Mouse (Mus musculus) heart, embryonic 16.5 days (tissue): ENCODE measurements around the gene Odaph. TPM values are rescaled to one million over a fixed set of nuclear protein-coding genes. Genes with fewer than 3 reads are reported as not detected.
A peak's percentile ranks its signal among the peaks of the same experiment; 100 is the strongest.
"Not testable (repeated sequence)": the region's sequence is repeated elsewhere in the genome, so short reads cannot be mapped to it uniquely, and the experiment has no call there.

Source experiments
- ATAC-seq: fragments of 200-750 bp; cut with Nextera tagmentation; replicated peaks from 2 replicates; pipeline ENCODE4 v1.8.0; 2017; ENCODE audit warnings: moderate number of reproducible peaks; ENCODE audit not compliant: insufficient read depth, low FRiP score; ENCODE audit errors: extremely low read depth
- H3K27ac ChIP-seq: fragments of 300-500 bp; sonication (generic); 2 replicates; pipeline ENCODE4 v1.5.1; 2014; ENCODE audit warnings: mild to moderate bottlenecking, low read length, control low read depth, moderate library complexity
- H3K27me3 ChIP-seq: fragments of 300-500 bp; sonication (generic); 2 replicates; pipeline ENCODE4 v1.6.1; 2014; ENCODE audit warnings: low read length, mixed read lengths; ENCODE audit not compliant: control insufficient read depth, insufficient read depth
- H3K36me3 ChIP-seq: fragments of 300-500 bp; sonication (generic); 2 replicates; pipeline ENCODE4 v1.6.1; 2014; ENCODE audit not compliant: control insufficient read depth, insufficient read depth
- H3K4me1 ChIP-seq: fragments of 300-500 bp; sonication (generic); 2 replicates; pipeline ENCODE4 v1.6.1; 2014; ENCODE audit warnings: low read length, mixed read lengths; ENCODE audit not compliant: control insufficient read depth, insufficient read depth
- H3K4me2 ChIP-seq: fragments of 300-500 bp; sonication (generic); 2 replicates; pipeline ENCODE4 v1.6.1; 2014; ENCODE audit warnings: low read depth, mild to moderate bottlenecking, control low read depth, low read length
- H3K4me3 ChIP-seq: fragments of 300-500 bp; sonication (generic); 2 replicates; pipeline ENCODE4 v1.5.1; 2014; ENCODE audit warnings: mild to moderate bottlenecking, control low read depth, low read length
- H3K9ac ChIP-seq: fragments of 300-500 bp; sonication (generic); 2 replicates; pipeline ENCODE4 v1.6.1; 2014; ENCODE audit warnings: low read length, control low read depth
- H3K9me3 ChIP-seq: fragments of 300-500 bp; sonication (generic); replicated peaks from 2 replicates; pipeline ENCODE4 v1.6.1; 2016; ENCODE audit warnings: low read length; ENCODE audit not compliant: control insufficient read depth
- WGBS: fragments of 180-500 bp; shearing (Covaris S2); extraction: QIAGEN DNeasy Blood & Tissue Kit; methylation state at CpG from one replicate; pipeline ENCODE4 v1.1.7; 2014; 5-methylcytosine and 5-hydroxymethylcytosine counted together
- polyA plus RNA-seq: library from polyadenylated mRNA; unstranded; fragments of >200 nt; fragmentation: Nextera tagmentation; extraction: Ambion mirVana; gene quantifications from 2 replicates; pipeline ENCODE4 v1.2.1, GENCODE M21; 2015

Odaph gene
- not detected in 2 replicates for polyA plus RNA-seq

DNA sequence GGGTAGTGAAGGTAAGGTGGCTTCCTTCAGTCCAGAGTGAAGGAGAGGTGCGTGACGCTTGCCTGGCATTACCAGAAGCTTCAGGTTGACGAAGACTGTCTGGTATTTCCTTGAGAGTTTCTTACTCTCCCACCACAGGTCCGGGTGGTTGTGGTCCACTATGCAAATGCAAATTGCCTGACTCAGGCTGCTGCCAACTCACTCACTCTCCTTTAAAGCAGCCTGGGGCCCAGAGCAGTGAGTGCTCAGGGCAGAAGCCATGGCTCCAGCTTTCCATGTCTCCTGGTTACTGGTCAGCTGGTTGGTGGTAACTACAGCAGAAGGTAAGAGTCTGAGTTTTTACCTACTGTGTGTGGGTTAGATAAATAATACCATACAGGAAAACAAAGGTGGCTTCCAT lies at the start of gene Odaph:
TSS of gene Odaph (plus strand) at position 240 of the 400 bp plus-strand sequence.
- 61% methylated on average over 4 of the region's 4 CpGs for WGBS
- no peak for ATAC-seq
- Histone ChIP-seq H3K36me3 (no peaks in the 10 kb centered on the region), H3K4me2 (no peak within 1 kb of the TSS), H3K9ac (no peak within 1 kb of the TSS), H3K27ac (no peak within 1 kb of the TSS), H3K27me3 (no peaks in the 10 kb centered on the region), H3K4me1 (no peaks in the 10 kb centered on the region), H3K9me3 (no peaks in the 10 kb centered on the region), H3K4me3 (no peak within 1 kb of the TSS)

DNA sequence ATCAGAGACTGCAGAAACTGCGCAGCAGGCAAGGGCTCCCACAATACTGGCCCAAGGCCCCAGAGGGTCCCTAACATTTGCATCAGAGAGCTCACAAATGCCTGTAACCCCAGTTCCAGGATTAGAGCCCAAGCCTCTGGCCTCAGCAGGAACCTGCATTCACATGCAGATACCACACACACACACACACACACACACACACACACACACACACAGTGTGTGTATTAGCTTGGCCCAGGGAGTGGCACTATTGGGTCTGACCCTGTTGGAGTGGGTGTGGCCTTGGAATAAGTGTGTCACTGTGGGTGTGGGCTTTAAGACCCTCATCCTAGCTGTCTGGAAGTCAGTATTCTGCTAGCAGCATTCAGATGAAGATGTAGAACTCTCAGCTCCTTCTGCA lies 41.7 kb upstream of the Odaph start:
- H3K27me3 ChIP-seq, H3K9ac ChIP-seq, H3K27ac ChIP-seq, H3K4me1 ChIP-seq, ATAC-seq, H3K4me2 ChIP-seq, H3K9me3 ChIP-seq, H3K4me3 ChIP-seq: not testable (repeated sequence)
- H3K36me3 ChIP-seq = peaks cover 22% of the 10 kb centered on the region
- WGBS = 90% methylated on average over 1 of the region's 1 CpGs

DNA sequence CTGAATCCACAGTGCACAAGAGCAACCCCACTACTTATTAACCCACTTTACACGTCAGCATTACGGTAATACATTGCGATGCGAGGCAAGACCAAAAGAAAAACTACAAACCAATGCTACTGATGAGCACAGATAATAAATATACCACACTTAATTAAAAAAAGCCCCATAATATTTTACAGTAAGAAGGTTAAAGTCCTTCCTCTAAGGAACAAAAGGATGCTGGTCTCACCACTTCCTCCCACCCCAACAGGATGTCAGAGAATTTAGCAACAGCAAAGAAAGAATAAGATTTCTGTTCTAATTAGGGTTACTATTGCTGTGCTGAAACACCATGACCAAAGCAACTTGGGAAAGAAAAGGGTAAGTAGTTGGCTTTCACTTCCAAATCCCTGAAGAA lies 40.3 kb upstream of the Odaph start:
- Histone ChIP-seq H3K27ac (no peak overlapping the region), H3K9me3 (no peaks in the 10 kb centered on the region), H3K4me3 (no peak overlapping the region), H3K9ac (no peak overlapping the region), H3K4me2 (no peak overlapping the region), H3K27me3 (no peaks in the 10 kb centered on the region), H3K4me1 (no peaks in the 10 kb centered on the region), H3K36me3 (peaks cover 28% of the 10 kb centered on the region)
- no peak for ATAC-seq
- 94% methylated on average over 4 of the region's 4 CpGs for WGBS

DNA sequence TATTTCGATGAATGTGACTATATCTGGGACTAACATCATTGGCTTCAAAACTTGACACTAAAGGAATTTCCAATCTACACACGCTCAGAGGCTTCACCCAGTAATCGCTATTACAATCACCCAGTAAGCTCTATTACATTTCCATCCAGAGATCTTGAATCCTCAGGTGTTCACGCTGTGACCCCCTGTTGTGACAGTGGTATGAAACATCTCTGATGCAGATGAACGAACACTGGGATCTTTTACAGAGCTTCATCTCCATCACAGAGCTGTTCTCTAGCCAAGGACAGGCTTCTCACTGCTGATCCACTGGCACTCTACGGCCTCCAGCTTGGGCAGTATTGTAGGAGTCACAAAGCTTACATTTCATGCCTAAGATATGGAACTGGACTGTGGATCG lies 37.8 kb upstream of the Odaph start:
- Histone ChIP-seq H3K4me1 (no peaks in the 10 kb centered on the region), H3K9ac (no peak overlapping the region), H3K4me3 (no peak overlapping the region), H3K27ac (no peak overlapping the region), H3K9me3 (no peaks in the 10 kb centered on the region), H3K36me3 (peaks cover 39% of the 10 kb centered on the region), H3K4me2 (no peak overlapping the region), H3K27me3 (no peaks in the 10 kb centered on the region)
- ATAC-seq = no peak
- WGBS = 89% methylated on average over 7 of the region's 7 CpGs

DNA sequence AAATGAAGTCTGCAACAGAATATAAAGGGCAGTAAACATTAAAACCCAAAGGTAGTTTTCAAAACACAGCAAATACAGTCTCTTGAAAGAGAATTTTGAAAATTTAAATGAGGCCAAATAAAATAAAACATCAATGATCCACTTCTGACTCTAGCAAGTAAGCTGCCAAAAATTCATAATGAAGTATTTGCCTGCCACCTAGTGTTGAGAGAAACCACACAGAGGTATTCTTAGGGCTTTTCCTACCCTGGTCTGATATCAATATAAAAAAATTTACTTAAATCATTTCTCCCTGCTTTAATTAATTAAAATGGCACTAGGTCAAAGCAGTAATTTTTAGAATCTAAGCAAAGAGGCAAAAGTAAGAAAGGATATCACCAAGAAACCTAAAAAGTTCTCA lies 35.9 kb upstream of the Odaph start:
- H3K27me3 ChIP-seq = no peaks in the 10 kb centered on the region
- no peak overlapping the region for H3K9ac ChIP-seq
- no peak overlapping the region for H3K4me2 ChIP-seq
- no peaks in the 10 kb centered on the region for H3K4me1 ChIP-seq
- no peak for ATAC-seq
- H3K4me3 ChIP-seq = no peak overlapping the region
- no peak overlapping the region for H3K27ac ChIP-seq
- peaks cover 41% of the 10 kb centered on the region for H3K36me3 ChIP-seq
- no peaks in the 10 kb centered on the region for H3K9me3 ChIP-seq

DNA sequence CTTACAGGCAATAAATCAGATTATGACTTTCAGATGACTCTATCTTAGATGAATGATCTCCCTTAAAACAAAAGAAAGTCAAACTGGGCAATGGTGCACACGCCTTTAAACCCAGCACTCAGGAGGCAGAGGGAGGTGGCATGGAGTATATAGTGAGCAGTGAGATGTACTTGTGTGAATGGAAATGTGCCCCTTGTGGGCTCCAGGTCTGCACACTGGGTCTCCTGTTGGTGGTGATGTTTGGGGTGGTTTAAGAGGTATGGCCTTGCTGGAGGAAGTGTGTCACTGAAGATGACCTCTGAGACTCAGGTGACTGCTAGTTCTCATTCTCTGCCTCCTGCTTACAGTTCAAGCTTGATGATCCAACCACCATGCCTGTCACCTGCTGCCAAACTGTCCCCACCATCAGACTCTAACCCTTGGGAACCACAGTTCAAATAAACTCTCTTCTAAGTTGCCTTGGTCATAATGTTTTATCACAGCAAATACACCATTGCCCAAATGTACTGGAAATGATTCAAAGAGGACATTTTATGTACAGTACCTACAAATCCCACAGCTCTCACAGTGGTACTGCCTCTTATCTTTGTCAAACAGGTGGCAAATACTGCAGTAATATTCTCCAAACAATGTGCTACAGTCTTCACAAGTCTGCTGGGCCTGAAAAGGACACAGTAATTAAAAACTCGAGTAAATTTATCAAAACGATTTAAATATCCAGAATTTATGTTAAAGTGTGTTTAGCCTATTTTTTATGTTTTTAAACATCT lies 30.1 kb upstream of the Odaph start:
- Histone ChIP-seq H3K9ac (no peak overlapping the region), H3K36me3 (peaks cover 24% of the 10 kb centered on the region), H3K4me1 (peaks cover 21% of the 10 kb centered on the region), H3K4me2 (no peak overlapping the region), H3K4me3 (no peak overlapping the region), H3K27ac (no peak overlapping the region), H3K27me3 (no peaks in the 10 kb centered on the region), H3K9me3 (no peaks in the 10 kb centered on the region)
- 87% methylated on average over 3 of the region's 3 CpGs for WGBS
- no peak for ATAC-seq

DNA sequence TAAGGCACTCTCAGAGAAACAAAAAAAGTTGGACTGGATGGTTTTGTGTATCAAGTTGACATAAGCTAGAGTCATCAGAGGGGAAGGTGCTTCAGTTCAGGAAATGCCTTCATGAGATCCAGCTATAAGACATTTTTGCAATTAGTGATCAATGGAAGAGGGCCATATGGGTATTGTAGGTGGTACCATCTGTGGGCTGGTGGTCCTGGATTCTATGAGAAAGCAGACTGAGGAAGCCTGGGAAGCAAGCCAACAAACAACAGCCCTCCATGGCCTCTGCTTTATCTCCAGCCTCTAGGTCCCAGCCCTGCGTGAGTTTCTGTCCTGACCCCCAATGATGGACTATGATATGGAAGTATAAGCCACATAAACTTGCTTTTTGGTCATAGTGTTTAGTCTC lies 28.2 kb upstream of the Odaph start:
- H3K9me3 ChIP-seq = no peaks in the 10 kb centered on the region
- no peaks in the 10 kb centered on the region for H3K27me3 ChIP-seq
- H3K27ac ChIP-seq = no peak overlapping the region
- ATAC-seq = no peak
- H3K36me3 ChIP-seq = peaks cover 13% of the 10 kb centered on the region
- WGBS = 58% methylated on average over 1 of the region's 1 CpGs
- H3K9ac ChIP-seq = no peak overlapping the region
- H3K4me1 ChIP-seq = peaks cover 27% of the 10 kb centered on the region
- H3K4me3 ChIP-seq = no peak overlapping the region
- H3K4me2 ChIP-seq = no peak overlapping the region

GRCm38 (mm10) chr5:91959986-91960385 lies 27.3 kb upstream of the Odaph start:
- Histone ChIP-seq H3K9ac (no peak overlapping the region; the same call in 1 of the 2 replicates), H3K27me3 (no peaks in the 10 kb centered on the region), H3K9me3 (no peaks in the 10 kb centered on the region), H3K4me2 (peak overlapping the region; percentile 79), H3K36me3 (peaks cover 10% of the 10 kb centered on the region), H3K27ac (no peak overlapping the region; the same call in 1 of the 2 replicates), H3K4me1 (peaks cover 28% of the 10 kb centered on the region), H3K4me3 (no peak overlapping the region)
- ATAC-seq = no peak
- 68% methylated on average over 1 of the region's 1 CpGs for WGBS

- Histone ChIP-seq H3K27me3 (no peaks in the 10 kb centered on the region), H3K36me3 (peaks cover 9% of the 10 kb centered on the region), H3K4me2 (peak overlapping the region; percentile 79), H3K9me3 (no peaks in the 10 kb centered on the region), H3K4me3 (peak overlapping the region; percentile 35), H3K27ac (peak overlapping the region; percentile 22), H3K4me1 (peaks cover 28% of the 10 kb centered on the region), H3K9ac (peak overlapping the region; percentile 38)
- WGBS = 24% methylated on average over 3 of the region's 3 CpGs
- no peak for ATAC-seq
Measured at GRCm38 (mm10) chr5:91960606-91961254, 26.5 kb upstream of the Odaph start.
